Mouse (Mus musculus): ENCODE measurements around the gene Gm10428.
"Not testable (repeated sequence)": the region's sequence is repeated elsewhere in the genome, so short reads cannot be mapped to it uniquely, and the experiment has no call there.

Gene Gm10428

DNA sequence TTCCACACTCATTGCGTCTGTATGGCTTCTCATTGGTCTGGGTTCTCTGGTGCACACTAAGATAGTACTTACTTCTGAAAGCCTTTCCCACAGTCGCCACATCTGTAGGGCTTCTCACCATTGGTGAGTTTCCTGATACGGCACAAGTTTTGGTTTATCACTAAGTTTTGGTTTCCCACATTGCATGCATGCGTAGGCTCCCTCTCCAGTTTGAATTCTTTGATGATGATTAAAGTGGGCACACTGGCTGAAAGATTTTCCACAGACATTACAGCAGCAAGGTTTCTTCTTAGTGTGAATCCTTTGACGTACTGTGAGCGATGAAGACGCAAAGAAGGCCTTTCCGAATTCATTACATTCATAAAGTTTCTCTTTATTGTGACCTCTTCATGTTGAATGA lies at the start of gene Gm10428:
Gene Gm10428 (plus strand): TSS at position 321 of the 400 bp plus-strand sequence.
- DNase-seq, result no peak

DNA sequence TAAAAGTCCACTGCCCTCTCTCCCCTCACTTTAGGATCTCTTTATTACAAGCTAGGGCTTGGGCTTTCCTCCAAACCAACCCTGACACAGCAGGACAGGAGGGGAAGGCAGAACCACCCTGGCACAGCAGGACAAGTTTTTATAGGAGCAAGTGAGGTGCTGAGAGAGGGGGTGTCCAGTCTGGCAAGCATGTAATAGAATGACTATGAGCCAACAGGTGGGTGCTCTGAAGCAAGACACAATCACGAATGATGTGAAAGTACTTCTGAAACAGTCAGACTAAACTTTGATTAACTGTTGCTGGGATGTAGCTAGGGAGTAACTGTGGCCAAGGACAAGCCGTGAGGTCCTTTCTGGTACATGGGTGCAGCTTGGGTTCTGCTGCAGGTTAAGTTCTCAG lies 46.8 kb upstream of the Gm10428 start:
- DNase-seq, result no peak

DNA sequence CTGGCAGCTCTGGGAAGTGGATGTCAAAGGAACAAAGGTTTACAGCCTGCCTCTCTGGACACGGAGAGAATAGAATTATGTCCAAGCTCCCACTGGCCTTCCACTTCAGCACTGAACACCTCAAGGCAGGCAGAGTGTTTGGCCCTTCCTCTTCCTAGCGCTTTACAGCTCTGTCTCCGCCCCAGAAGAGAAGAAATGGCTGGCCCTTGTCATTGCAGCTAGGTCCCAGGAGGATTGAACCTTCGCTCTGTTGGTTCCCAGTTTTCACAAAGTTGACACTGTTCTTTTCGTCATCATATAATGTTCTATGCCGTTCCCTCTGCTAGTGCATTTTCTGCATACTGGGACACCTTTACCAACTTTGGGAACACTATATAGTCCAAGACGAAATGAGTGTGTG lies 44.6 kb upstream of the Gm10428 start:
- no peak for DNase-seq

DNA sequence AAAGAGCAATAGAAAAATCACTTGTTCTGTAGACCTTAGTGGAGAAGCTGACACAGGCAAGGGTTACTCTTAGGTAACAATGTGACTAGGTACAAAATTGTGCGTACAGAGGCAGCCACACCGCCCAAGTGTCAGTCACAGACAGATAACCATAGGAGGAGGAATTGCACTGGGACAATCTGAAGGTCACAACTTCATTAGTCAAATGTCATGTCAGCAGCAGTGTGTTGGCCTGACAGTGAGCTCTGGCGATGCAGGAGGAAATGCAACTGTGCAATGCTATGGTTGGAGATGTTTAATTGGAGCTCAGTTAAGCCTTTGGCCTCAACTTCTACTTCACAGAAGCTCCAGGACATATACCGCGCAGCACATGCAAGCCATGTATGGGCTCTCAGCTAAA lies 42.2 kb upstream of the Gm10428 start:
- no peak for DNase-seq

DNA sequence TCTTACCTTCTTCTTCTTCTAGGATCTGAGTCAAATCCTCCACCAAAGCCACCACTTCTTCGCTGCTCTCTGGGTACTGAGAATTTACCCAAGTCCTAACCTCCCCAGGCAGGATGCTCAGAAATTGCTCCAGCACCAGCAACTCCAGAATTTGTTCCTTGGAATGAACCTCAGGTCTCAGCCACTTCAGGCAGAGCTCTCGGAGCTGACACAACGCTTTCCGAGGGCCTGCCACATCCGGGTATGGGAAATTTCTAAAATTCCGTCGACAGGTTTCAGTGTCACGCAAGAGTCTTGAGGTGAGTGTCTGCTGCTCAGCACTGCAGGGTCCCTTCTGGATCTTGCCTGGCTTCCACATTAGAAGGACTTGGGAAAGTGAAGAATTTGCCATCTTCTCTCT lies 24.6 kb upstream of the Gm10428 start:
- DNase-seq, result no peak

DNA sequence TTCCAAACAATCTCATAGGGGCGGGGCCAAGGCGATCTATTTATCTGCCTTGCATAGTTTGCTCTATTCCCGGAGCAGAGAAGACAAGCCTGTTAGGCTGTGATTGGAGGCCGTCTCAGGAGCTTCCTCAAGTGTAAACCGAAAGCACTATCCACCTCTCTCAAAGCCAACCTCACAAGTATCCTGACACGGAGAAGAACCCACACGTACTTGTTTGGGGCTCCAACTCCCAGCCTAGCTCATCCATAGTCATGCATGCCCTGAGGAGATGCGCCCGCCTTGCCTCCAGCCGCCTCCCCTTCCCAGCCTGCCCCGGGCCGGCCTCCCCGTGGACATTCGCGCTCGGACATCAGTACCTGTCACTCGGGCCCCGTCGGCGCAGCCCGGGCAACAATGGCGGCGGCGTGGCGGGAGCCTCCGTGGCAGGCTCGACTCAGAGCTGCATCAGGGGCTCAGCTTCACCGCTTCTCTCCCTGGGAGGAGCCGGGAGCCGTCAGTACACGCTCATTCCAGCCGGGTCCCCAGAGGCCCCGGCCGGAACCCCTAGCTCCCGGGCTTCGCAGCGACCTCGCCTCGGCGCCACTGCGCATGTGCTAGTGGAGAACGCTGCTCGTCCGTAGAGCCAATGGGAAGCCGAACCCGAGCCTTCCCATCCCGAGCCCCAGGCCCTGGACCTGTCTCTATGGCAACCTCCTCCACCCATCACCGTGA lies 21.4 kb upstream of the Gm10428 start, which contains the start of gene Zfp287:
Gene Zfp287 (minus strand): TSS at position 595 of the 711 bp plus-strand sequence.
- peak; percentile 73 to 82 for DNase-seq

DNA sequence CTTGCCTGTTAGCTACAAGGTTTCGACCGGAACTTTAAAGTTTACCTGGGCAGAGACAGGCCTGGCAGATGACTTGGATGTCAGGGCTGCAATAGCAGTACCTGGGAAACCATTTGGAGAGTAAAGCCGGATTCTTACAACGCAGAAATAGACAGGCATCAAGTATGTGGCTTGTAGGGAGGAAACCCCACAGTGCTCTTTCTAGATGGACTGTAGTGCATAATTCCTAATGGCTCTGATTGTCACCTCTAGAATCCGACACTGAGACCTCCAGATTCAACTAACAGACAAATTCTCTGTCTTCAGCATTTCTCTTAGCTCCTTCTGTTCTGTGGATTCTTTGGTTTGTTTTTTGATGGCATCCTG lies 20.9 kb upstream of the Gm10428 start:
- no peak for DNase-seq

DNA sequence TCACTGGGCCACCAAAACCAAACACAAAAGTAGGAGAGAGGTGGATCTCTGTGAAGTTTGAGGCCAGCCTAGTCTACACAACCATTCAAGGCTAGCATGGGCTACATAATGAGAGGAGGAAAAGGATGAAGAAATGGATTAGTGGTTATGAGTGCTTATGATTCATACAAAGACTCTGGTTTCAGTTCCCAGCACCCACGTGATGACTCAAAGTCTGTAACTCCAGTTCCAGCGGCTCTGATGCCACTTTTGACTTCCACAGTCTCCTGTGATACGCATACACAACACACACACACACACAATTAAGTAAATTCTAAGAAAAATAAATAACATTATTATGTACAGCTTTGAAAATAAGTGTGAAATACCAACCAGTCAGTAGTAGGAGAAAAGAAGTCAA lies 20.2 kb upstream of the Gm10428 start:
- DNase-seq, result no peak

DNA sequence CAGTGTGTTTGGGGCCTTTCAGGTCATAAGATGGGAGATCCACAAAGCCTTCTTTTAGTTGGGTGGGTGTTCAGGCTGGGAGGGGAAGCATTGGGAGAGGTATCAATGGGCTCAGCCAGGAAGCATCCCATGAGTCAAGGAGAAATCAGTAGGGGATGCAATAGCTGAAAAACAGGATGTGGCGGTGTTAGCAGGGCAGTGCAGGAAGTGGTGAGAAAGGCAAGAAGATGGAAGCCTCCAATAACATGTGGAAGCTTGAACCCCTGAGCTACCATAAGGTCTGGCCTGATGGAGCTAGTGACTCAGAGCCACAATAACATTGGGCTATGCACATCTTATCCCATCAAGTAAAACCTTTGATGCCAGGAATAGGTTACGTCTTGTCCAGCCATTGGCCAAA lies 11.7 kb upstream of the Gm10428 start:
- no peak for DNase-seq

DNA sequence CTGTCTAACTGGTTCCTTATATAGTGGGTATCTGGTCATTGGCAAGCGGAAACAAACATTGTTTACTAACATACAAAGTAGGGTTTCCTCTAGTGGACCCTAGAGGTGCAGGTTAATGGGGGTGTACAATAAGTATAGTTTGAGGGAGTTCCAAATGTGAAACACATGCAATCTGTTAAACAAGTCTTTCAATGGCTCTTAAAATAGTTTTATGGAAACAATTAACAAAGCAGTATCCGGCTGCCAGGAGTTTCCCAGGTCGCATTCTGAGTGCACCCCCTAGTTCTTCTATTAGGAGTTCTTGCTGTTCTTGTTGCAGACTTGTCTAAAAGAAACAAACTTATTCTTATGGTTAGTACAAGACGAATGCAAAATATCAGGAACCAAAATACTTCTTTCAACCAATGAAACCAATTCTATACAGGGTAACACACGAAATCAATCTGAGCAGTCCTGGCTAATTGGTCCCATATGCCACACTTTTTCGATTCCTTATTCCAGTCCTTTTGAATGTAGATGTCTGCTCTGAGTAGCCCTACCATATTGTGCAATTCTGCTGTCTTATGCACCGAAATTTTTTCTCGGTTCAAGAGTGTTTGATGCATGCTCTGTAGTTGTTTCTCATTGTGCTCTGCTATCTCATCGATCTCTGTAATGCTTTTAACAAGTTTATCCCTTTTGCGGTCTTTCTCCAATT lies 10.5 kb upstream of the Gm10428 start:
- DNase-seq, result no peak

DNA sequence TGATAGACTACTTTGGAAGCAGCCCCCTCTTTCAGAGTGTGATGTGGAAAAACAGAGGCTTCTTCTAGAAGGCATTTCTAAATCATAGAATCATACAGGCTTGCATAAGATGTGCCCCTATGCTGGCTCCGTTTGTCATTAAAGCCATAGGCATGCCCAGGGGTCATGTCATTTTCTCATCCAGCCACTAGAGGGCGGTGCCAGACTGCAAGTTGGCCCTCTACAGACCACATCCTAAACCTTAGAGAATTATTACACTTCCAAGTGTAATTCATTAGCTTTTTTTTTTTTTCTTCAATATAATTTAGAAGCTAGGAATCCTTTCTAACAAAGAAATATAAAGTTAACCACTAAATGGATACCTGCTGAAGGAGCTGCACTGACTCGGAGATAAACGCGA lies 8.8 kb upstream of the Gm10428 start:
- peak; percentile 65 to 67 for DNase-seq

DNA sequence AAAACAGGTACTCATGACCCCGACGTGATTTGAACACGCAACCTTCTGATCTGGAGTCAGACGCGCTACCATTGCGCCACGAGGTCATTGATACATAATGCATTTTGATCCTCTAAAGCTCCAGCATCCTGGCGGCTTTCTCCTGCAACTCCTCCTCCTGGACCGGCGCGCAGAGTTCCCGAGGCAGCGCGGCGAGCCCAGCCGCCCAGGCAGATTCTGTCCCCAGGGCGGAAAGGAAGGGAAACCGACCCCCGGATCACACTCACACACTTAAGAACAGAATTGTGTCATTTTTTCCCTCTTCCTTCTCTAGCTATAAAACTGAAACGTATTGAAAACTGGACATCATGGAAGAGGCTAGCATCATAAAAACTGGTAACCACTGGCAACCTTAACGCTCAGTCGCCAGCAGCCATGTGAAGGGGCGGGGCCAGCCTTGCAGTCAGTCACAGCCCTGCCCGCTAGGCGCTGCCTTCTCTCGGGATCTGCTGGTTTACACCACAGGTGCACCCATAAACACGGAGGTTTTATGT lies 6.8 kb upstream of the Gm10428 start:
- DNase-seq, result peak; percentile 70 to 80

DNA sequence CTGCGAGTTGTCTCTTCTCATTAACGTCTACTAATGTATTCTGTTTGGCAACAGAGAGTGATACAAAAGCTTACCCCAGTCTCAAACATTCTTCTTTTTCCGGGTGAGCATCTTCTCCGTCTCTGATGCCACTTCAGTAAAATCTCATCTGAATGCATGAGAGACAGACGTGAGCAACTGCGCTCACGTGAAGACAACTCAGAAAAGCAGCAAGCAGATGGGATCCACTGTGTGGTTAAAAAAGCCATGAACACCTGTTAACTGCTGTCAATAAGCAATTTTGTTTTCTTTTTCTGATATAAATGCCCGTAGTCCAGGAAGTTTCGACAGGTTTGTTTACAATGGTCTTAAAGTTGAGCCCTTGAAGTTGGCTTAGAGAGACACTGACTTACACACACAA lies 5.7 kb upstream of the Gm10428 start:
- DNase-seq, result no peak

DNA sequence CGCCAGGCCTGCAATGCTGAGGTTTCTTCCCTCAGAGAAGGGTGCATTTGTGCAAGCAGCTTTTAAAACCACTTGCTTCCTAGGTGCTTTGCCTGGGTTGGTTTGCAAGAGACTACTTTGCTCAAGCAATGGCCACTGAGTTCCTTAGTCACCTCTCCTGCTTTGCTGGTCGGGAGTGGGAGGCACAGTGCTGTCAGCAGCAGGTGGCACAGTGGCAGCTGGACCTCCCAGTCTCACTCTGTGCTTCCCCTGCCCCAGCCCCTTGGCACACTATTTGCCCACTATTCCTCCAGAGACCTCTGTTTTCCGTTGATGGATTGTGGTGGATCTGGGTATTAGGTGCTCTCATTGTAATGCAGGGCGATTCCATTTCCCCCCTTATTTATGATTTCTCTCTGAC lies 4.8 kb upstream of the Gm10428 start:
- no peak for DNase-seq

DNA sequence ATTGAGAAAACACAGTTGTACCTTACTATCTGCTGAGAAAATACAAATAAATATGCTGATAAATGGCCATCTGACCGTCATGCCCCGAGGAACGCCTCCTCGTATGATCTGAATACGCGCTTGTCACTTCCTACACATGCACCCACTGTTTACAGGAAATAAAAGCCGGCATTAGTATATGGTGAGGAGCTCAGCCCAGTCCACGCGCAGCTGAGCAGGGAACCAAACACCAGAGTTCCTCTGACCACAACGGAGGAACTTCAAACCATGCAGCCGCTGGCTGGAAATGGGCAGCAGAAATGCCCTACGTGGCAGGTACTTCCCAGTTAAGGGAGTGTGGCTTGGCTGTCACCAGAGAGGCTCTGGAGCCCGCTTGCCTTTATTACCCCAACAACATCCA lies 3.5 kb upstream of the Gm10428 start:
- DNase-seq, result not testable (repeated sequence)

DNA sequence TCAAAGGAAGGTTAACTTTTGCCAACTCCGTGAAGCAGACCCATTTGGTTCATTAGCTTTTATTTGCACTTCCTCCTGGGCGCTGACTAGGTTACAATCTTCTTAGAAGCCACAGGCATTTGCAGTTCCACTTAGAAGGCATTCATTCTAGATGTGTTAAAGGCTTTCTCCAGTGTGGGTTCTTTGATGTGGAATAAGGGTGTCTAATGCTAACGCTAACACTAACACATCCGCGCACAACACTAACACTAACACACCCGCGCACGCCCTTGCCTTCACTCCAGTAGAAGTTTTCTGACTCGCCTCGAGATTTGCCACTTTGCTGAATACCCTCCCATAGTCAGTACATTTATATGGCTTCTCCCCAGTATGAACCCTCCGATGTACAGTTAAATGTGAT lies 709 bp upstream of the Gm10428 start:
- no peak for DNase-seq

DNA sequence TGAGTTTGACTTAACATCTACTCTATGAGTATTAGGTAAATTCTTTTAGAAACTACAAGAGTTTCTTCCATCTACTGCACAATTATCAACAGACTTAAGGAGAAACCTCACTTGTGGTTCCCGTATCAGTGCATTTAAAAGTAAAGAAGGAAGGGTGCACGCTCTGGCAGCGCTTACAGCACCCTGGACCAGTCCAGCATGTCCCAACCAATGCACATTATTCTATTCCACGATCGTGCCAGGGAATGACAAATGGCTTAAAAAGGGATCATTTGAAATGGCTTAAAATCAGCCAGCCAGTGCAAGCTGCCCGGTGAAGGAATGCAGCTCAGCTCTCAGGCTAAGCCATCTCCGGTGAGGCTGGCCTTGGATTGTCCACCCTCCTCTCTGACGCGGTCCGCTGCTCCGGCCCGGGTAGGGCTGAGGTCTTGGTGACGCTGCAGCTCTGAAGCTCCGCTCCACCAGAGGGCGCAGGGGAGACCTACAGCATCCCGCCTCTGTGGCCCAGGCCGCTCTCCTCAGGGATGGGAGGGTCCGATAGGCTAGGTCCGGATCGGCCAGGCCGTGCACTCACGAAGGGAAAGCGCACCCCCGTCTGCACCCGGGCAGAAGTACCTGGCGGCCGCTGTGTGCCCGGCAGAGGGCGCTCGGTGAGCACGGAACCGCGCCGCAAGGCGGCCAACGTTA lies 3.7 kb downstream of the Gm10428 start:
- DNase-seq, result peak; percentile 88

DNA sequence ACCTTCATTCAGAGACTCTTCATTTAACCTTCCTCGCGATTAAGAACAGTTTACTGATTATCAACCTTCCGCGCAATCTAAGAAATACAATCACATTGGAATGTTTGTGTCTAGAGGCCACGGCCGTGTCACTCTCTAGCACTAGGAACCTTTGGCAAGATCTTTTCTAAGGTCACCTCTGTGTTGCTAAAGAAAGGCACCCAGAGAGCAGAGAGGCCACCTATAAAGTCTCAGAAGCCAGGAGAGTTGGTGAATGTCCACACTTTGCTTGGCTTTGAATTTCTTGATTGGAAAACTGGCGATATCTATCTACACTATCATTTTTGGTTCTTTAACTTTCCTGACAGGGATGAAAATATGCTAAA lies 4.2 kb downstream of the Gm10428 start:
- no peak for DNase-seq

DNA sequence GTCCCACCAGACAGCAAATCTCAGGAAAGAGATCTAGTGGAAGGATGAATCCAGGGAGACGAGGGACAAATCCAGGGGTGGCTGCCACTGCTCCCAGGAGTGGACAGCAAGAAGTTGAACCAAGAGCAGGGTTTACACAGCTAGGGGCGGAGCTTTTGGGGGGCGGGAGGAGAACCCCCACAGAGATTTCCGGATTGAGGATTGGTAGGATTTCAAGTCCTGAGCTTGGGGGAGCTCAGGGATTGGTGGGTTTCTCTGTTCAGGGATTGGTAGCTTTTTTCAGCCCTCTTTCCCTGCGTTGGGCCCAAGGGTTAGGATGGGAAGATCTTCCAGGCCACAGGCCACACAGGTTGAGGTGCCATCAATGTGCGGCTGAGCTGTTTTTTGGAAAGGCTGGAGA lies 5.0 kb downstream of the Gm10428 start:
- no peak for DNase-seq

DNA sequence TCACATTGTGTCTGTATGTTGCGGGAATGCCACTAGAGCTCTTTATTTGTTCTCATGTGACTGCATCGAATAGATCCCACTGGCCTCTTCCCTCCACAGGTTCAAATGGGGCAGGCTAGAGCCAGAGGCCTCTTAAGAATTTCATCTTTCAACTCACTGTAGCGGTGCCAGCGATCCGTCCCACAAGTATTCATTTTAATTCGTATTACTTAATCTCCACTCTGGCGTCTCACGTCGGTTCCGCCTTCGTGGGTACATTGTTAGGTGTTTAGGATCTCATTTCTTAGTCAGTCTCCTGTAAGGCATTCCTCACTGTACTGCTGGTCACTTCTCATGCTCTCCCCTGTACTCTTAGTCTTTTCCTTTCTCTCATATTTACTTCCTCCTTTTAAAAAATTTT lies 5.6 kb downstream of the Gm10428 start:
- DNase-seq, result no peak

DNA sequence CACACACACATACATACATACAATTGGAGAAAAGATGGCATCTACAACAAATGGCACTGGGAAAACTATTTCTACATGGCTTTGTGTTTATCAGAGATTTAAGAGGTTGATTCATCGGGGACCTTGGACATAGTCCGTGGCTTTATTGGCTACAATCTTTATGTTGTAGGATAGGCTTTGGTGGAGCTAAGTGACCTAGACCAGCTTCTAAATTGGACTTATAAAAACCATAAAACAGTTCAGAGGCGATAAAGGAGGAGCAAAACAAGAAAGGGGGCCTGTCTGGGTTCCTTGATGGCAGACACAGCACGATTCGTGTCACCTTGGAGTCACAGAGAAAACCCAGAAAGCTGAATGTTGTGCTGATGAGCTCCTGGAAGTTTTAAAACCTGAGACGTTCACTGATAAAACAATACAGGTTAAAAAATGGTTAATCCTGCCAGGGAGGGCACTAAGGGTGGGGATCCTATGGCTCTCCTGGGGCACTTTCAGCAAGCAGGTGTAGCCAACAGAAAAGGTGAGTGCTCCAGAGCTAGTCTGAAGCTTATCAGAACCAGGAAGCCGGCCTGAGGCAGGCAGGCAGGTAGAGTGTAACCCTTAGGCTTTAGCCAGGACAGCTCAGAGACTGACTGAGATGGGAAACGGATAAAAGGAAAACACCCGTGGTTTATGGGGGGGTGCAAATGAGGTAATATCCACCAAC lies 8.0 kb downstream of the Gm10428 start:
- DNase-seq, result no peak

DNA sequence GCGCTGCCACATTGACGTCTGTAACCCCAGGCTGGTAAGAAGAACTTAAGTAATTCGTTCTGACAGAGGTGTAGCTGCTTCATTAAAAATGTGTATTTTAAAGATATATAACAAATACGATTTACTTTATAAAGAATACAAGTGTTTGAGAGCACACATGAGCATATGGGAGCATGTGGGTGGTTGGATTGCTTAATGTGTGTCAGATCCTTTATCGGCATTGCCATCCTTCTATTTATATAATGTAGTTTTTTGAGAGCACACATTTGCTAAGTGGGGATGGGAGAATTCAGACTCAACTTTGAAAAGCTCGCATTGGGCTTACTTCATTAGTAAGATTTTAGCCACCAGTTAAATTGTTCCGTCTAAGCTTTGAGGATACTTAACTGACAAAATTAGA lies 23.6 kb downstream of the Gm10428 start:
- DNase-seq, result no peak

DNA sequence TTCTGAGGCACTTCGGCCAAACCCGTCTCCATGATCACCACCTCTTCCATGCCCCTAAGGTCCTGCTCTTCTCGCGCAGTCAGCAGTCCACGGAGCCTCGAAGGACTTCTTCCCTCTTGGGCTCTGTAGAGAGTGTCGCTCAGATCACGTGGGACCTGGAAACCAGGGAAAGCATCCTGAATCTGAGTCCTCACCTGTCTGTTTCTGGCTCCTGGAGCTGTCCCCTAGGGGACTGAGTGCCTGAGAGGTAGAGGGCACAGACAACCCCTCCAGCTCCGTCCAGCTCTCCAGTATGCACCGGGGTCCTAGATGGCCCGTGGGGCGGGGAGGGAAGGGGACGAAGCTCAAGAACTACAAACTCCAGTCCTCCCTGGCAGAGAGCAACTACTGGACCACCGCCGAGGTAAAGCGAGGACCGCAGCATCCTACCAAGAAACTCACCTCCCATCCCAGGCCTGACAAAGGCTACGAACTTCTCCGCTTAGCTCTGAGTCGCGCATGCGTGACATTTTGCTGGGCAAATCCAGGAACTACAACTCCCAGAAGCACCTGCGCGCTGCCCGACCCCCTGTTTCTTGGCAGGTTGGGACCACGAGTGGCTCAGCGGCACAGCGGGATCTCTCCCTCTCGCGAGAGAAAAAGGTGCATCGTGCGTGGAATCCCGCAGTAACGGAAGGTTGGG lies 36.2 kb downstream of the Gm10428 start, which contains the start of gene Zfp286:
Gene Zfp286 (minus strand): TSS at position 528 of the 682 bp plus-strand sequence.
- peak; percentile 88 to 94 for DNase-seq

All from thymus, postnatal 36 days (tissue).